Comparison of ENCODE assay signal across 25 mouse cellular contexts in the genomic region with DNA sequence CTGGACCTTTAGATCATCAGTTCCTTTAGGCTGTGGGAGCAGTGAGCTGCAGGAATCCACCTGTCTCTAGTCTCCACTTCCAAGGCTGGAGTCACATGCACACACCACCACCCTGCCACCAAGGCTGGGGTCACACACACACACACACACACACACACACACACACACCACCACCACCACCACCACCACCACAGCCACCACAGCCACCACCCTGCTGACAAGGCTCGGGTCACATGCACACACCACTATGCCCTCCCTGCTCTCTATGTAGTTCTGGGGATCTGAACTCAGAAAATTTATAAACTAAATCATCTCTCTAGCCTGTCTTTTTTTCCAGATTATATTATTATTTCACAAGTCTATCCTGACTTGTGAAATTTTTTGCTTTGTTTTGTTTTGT. TPM values are rescaled to one million over a fixed set of nuclear protein-coding genes. Genes with fewer than 3 reads are reported as not detected.
A peak's percentile ranks its signal among the peaks of the same experiment; 100 is the strongest.
DNase-seq lines count a peak whose midpoint lies in the region; ATAC-seq and TF ChIP-seq lines count a peak whose summit lies in the region.
"Had no signal": no experiment of that assay in that cellular context is flagged by ENCODE, and none has a peak within 500 bp of the region (broad histone marks: within the 10 kb centered on the region; RNA-seq: fewer than 3 reads in every experiment).

No protein-coding gene starts in this region.

- no peaks in the 10 kb centered on the region for H3K27me3 ChIP-seq in CH12.LX (replicated peaks)
- no peaks in the 10 kb centered on the region for H3K27me3 ChIP-seq in liver, embryonic 12.5 days (replicated peaks)
- no peaks in the 10 kb centered on the region for H3K27me3 ChIP-seq in hindbrain, embryonic 12.5 days
- H3K27me3 ChIP-seq: embryonic facial prominence, embryonic 13.5 days; forebrain, embryonic 13.5 days; midbrain, embryonic 15.5 days; neural tube, embryonic 13.5 days; Patski had no signal

- WGBS in liver, embryonic 12.5 days (ENCODE audit: insufficient replicate concordance): 41% methylated on average over 1 of the region's 1 CpGs
- WGBS in macrophage (ENCODE audit: missing documents): no CpG with 5 or more reads among the region's 1 CpGs
- 83% methylated on average over 1 of the region's 1 CpGs for WGBS in hindbrain, embryonic 12.5 days

- H3K27ac ChIP-seq in CH12.LX (ENCODE audit: insufficient read depth, low read depth) (peak overlapping the region; percentile 21; the same call in 1 of the 2 replicates), macrophage (peak overlapping the region; percentile 73)
- peak overlapping the region; percentile 87 for H3K27ac ChIP-seq in liver, embryonic 12.5 days
- H3K27ac ChIP-seq in hindbrain, embryonic 12.5 days: no peak overlapping the region
- H3K27ac ChIP-seq: embryonic facial prominence, embryonic 13.5 days; forebrain, embryonic 13.5 days; heart, embryonic 10.5 days; hindbrain, embryonic 10.5 days; hindbrain, postnatal 0 days; midbrain, embryonic 15.5 days; neural tube, embryonic 13.5 days had no signal

- H3K4me3 ChIP-seq in CH12.LX (replicated peaks in 1 of 3; ENCODE audit: low read depth in 2 of 3, low read length in 2 of 3, poor library complexity in 1 of 3) (peak overlapping the region in 1 of 3 experiments; percentile 19), macrophage (ENCODE audit: inconsistent target) (no peak overlapping the region)
- H3K4me3 ChIP-seq in liver, embryonic 12.5 days: no peak overlapping the region
- no peak overlapping the region for H3K4me3 ChIP-seq in hindbrain, embryonic 12.5 days
- H3K4me3 ChIP-seq: embryonic facial prominence, embryonic 13.5 days; forebrain, embryonic 13.5 days; heart, embryonic 10.5 days; hindbrain, embryonic 10.5 days; midbrain, embryonic 15.5 days; neural tube, embryonic 13.5 days had no signal

- H3K36me3 ChIP-seq in CH12.LX (replicated peaks in 1 of 2; ENCODE audit: control insufficient read depth in 1 of 2, insufficient read depth in 1 of 2, low read length in 1 of 2) (peaks cover 21 to 67% of the 10 kb centered on the region in 2 experiments), macrophage (ENCODE audit: inconsistent target) (peaks cover 16% of the 10 kb centered on the region; the same call in 1 of the 2 replicates)
- H3K36me3 ChIP-seq in liver, embryonic 12.5 days: peaks cover 13% of the 10 kb centered on the region; the same call in 1 of the 2 replicates
- no peaks in the 10 kb centered on the region for H3K36me3 ChIP-seq in hindbrain, embryonic 12.5 days
- H3K36me3 ChIP-seq: embryonic facial prominence, embryonic 13.5 days; heart, embryonic 10.5 days; hindbrain, embryonic 10.5 days; midbrain, embryonic 15.5 days; neural tube, embryonic 13.5 days had no signal

- no peak for TF ChIP-seq RAD21 in CH12.LX (IDR thresholded peaks at IDR 0.05; ENCODE audit: low read depth, low read length)

- H3K79me2 ChIP-seq in CH12.LX (replicated peaks; ENCODE audit: control insufficient read depth, extremely low read depth, insufficient read depth, poor library complexity, severe bottlenecking) (peaks cover 54% of the 10 kb centered on the region), macrophage (ENCODE audit: inconsistent target) (peaks cover 98% of the 10 kb centered on the region)

- TF ChIP-seq EP300 in CH12.LX (IDR thresholded peaks at IDR 0.05; ENCODE audit: low read length): no peak

- H3K4me2 ChIP-seq in CH12.LX (ENCODE audit: insufficient read depth, low read depth, poor library complexity, severe bottlenecking): no peak overlapping the region
- H3K4me2 ChIP-seq in liver, embryonic 12.5 days: no peak overlapping the region
- no peak overlapping the region for H3K4me2 ChIP-seq in hindbrain, embryonic 12.5 days (replicated peaks)
- H3K4me2 ChIP-seq: embryonic facial prominence, embryonic 13.5 days; forebrain, embryonic 13.5 days; midbrain, embryonic 15.5 days; neural tube, embryonic 13.5 days had no signal

- DNase-seq in 416B (ENCODE audit: low read depth): peak; percentile 79
- no peak for DNase-seq in CH12.LX (ENCODE audit: extremely low read depth)
- no peak for DNase-seq in adrenal gland, postnatal 25 days
- DNase-seq in adrenal gland, postnatal 14 days: no peak
- DNase-seq: adrenal gland, adult 2 months; cerebellum, adult 8-10 months; cerebellum, postnatal 36 days; embryo, embryonic 11 days; gastrocnemius, postnatal 10 days; kidney, adult 9 months; kidney, postnatal 14 days; lung, adult 18-20 months; lung, postnatal 10 days had no signal

- in situ Hi-C loops in CH12.LX (cut with MboI; ENCODE audit: low pct_ligation_motif_present, low pct_unique_long_range_greater_than_20kb, low sequenced_read_pairs): no loop called here

- TF ChIP-seq CTCF in CH12.LX (conservative IDR thresholded peaks at IDR 0.05 in 1 of 2, IDR thresholded peaks at IDR 0.05 in 1 of 2; ENCODE audit: low read depth in 2 of 2, low read length in 2 of 2): no peak

- peak; percentile 61 for ATAC-seq in liver, embryonic 12.5 days
- ATAC-seq in hindbrain, embryonic 12.5 days (ENCODE audit: low FRiP score): no peak
- ATAC-seq: forebrain, embryonic 13.5 days; hindbrain, postnatal 0 days; intestine, embryonic 16.5 days; midbrain, embryonic 15.5 days; Patski had no signal

- H3K4me1 ChIP-seq in CH12.LX (ENCODE audit: control insufficient read depth in 1 of 2, insufficient read depth in 2 of 2): peaks cover 43 to 99% of the 10 kb centered on the region in 2 experiments
- H3K4me1 ChIP-seq in liver, embryonic 12.5 days: peaks cover 72% of the 10 kb centered on the region
- H3K4me1 ChIP-seq in hindbrain, embryonic 12.5 days: no peaks in the 10 kb centered on the region
- H3K4me1 ChIP-seq: embryonic facial prominence, embryonic 13.5 days; forebrain, embryonic 13.5 days; hindbrain, embryonic 10.5 days; midbrain, embryonic 15.5 days; neural tube, embryonic 13.5 days had no signal

- dilution Hi-C loops in CH12.LX (cut with MboI; ENCODE audit: extremely low pct_ligation_motif_present, extremely low pct_unique_long_range_greater_than_20kb, low sequenced_read_pairs): no loop called here

- H3K9me3 ChIP-seq in CH12.LX (replicated peaks; ENCODE audit: low read length): no peaks in the 10 kb centered on the region
- no peaks in the 10 kb centered on the region for H3K9me3 ChIP-seq in liver, embryonic 12.5 days (replicated peaks)
- H3K9me3 ChIP-seq in hindbrain, embryonic 12.5 days (replicated peaks): no peaks in the 10 kb centered on the region
- H3K9me3 ChIP-seq: embryonic facial prominence, embryonic 13.5 days; forebrain, embryonic 13.5 days; heart, embryonic 10.5 days; hindbrain, embryonic 10.5 days; midbrain, embryonic 15.5 days; neural tube, embryonic 13.5 days had no signal

- TF ChIP-seq POLR2A in CH12.LX (IDR thresholded peaks at IDR 0.05; ENCODE audit: low read depth, low read length): no peak

- no peak overlapping the region for H3K9ac ChIP-seq in CH12.LX (ENCODE audit: insufficient read depth, low read depth)
- no peak overlapping the region; the same call in 1 of the 2 replicates for H3K9ac ChIP-seq in liver, embryonic 12.5 days
- no peak overlapping the region for H3K9ac ChIP-seq in hindbrain, embryonic 12.5 days
- H3K9ac ChIP-seq: embryonic facial prominence, embryonic 13.5 days; forebrain, embryonic 13.5 days; midbrain, embryonic 15.5 days; neural tube, embryonic 13.5 days had no signal

TF ChIP-seq in CH12.LX, 34 proteins besides CTCF, POLR2A, EP300 and RAD21:
- peak; percentile 37; the same call in 1 of the 2 replicates for TF ChIP-seq BHLHE40 (IDR thresholded peaks at IDR 0.05; ENCODE audit: low read depth, low read length)
- 0 out of 2 replicates have a peak, but pooled peaks have one; percentile 1 for TF ChIP-seq SIN3A (IDR thresholded peaks at IDR 0.05; ENCODE audit: low read length)
- TF ChIP-seq NELFE (IDR thresholded peaks at IDR 0.05; ENCODE audit: low read depth, low read length): no peak

RNA-seq across cellular contexts. Expression of gene Inpp5d, which starts 27.7 kb away (rescaled TPM):
- 80.9 and 97.1 TPM in 2 replicates for total RNA-seq in CH12.LX (2012; rRNA removed)
- 106 and 112 TPM in 2 replicates for total RNA-seq in CH12.LX (2014; rRNA removed)
- polyA plus RNA-seq in CH12.LX (2012; ENCODE audit: insufficient read length, low read depth): 109 TPM in 2 replicates
- 16.0 and 17.1 TPM in 2 replicates for polyA plus RNA-seq in liver, embryonic 12.5 days (2016; fragmentation: Nextera tagmentation; extraction: Ambion mirVana)
- 100 to 1,000 TPM in 23 of 26 experiments, 10 to 100 TPM in 3; 27.7 to 953 (median 662) TPM for total RNA-seq in macrophage (2018; cell fraction: chromatin; rRNA removed)
- total RNA-seq in macrophage (2018; cell fraction: cytosol; rRNA removed): 100 to 1,000 TPM in 25 of 26 experiments, 10 to 100 TPM in 1; 98.1 to 214 (median 175) TPM
- 100 to 1,000 TPM in 22 of 26 experiments, 10 to 100 TPM in 4; 36.2 to 581 (median 315) TPM for total RNA-seq in macrophage (2018; cell fraction: nucleus; rRNA removed)
- 176 to 213 TPM (median 185 TPM) in 3 replicates for polyA plus RNA-seq in macrophage (2018)
- polyA plus RNA-seq in hindbrain, embryonic 12.5 days (2016; fragmentation: Nextera tagmentation; extraction: Ambion mirVana): 4.9 and 5.5 TPM in 2 replicates
- 7.9 and 17.4 TPM in 2 replicates for total RNA-seq in adrenal gland, postnatal 25 days (2021)
- total RNA-seq in adrenal gland, postnatal 14 days (2021): 13.2 and 34.2 TPM in 2 replicates
